Mouse (Mus musculus): ENCODE measurements around the gene Mfsd1. TPM values are rescaled to one million over a fixed set of nuclear protein-coding genes. Genes with fewer than 3 reads are reported as not detected.

Mfsd1 gene
- total RNA-seq, 2 experiments from 2014 or later = 41.5 to 180 TPM

DNA sequence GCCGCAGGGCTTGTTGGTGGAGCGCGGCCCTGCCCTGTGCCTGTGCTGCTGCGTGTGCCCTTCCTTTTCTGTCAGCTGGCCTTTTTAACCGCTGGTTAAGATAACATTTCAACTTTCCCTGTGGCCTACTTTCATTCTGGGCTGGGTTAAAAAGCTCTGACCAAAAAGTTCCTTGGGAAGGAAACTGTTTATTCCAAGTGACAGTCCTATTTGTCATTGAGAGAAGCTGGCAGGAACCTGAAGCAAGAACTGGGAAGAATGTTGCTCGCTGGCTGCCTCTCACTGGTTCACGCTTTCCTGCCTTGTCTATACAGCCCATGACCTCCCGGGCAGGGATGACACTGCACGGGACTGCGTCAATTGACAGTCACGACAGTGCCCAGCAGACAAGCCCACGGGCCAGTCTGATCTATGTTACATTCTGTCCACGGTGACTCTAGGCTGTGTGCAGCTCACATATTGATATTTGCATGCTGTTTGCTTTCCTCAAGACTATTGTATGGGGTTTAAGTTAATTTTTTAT lies 19.1 kb downstream of the Mfsd1 start:
- ATAC-seq (replicated peaks; ENCODE audit: poor library complexity, severe bottlenecking) = no peak

DNA sequence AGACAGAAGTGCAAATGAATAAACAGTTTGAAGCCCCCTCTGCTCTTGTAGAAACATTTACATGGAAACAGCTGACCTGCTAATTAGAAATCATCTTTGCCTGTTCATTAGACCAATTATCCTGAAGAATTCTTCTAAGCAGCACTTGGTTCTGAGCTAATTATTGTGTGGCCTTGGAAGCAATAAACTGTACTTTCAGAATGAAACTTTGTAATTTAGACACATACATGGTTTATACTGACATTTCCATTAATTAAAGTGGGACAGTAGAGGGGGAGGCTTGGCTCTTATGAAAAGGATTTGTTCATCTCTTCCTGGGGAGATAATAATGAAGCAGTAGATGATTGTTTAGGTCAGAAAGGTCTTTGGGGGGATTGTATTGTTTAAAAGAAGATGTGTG lies 35.7 kb downstream of the Mfsd1 start:
- ATAC-seq (replicated peaks; ENCODE audit: poor library complexity, severe bottlenecking) = no peak

DNA sequence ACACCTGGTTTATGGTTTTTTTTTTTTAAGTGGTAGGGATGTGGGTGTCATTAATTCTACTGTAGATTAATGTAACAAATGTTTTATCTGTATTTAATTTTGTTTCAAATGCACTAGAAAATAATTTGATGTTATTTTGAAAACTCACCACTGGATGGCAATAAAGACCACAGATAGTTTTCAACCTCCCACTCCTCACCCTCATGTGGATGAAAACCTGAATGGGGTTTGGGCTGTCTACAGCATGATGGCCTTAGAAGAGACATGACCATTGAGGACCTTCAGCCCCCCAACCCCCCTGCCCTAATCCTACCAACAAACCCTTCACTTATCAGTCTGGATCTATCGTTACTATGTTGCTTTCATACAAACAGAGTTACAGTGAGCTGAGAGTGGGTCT lies 42.1 kb downstream of the Mfsd1 start:
- no peak for ATAC-seq (replicated peaks; ENCODE audit: poor library complexity, severe bottlenecking)

DNA sequence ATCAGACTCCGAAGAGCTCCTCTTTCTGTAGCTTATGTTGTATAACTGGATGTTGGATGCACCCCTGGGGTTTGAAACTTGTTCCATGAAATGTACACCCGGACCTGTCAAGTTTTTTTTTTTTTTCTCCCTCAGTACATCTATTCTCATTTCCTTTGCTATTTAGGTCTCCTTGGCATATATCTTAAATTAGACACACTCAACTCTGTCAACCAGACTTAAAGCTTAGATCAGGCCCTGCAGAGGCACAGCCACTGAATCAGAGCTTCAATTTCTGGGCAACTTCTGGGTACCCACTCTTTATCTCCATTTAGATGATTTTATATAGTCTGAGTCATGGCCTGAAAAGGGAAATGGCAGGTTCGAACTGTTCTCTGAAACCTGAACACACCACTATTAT lies 60.6 kb downstream of the Mfsd1 start:
- no peak for ATAC-seq (replicated peaks; ENCODE audit: poor library complexity, severe bottlenecking)

DNA sequence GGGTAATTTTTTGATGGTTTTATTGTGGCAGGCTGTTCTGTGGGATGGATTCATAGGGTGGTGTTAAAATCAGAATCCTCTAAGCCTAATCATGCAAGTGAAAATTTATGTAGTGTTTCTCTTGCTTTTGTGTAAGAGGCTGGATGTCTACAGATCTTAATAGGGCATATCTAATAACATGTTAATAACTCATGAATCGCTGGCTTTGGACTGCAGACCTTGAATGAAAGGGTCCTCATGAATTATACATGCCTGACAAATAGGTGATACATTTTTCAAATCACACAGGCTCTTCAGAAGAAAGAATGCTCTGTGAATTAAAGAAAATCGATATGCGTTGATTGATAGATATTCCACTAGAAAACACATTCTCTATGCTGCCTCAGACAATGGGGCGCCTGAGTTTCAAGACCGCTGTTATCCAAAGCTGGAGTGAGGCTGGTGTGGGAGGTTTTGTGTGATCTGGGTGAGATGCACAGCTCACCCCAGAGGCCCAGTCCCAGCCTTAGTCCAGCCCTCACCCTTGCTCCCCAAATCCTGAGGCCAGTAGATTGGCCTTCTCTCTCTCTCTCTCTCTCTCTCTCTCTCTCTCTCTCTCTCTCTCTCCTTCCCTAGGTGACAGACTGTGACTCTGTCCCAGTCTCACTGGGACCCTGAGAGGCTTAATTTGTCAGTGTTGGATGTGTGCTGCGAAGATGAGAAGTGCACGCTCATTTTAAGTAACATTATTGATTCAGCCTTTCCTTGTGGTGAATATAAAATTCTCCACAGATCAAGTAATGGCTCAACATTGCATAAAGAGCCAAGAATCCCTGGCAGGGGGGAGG lies 63.3 kb downstream of the Mfsd1 start:
- ATAC-seq (replicated peaks; ENCODE audit: poor library complexity, severe bottlenecking) = no peak

Other genes starting within 250 kb of the Mfsd1 start
- 1.6 TPM in 1 of 2 replicates, not detected in the other for gene Mlf1, start 208.6 kb upstream of the Mfsd1 start, total RNA-seq (2014; fragmentation: Nextera tagmentation)
- gene Mlf1, start 208.6 kb upstream of the Mfsd1 start, total RNA-seq (2017) = 0.72 and 1.0 TPM in 2 replicates
- gene Gm17402, start 207.6 kb upstream of the Mfsd1 start, total RNA-seq (2014; fragmentation: Nextera tagmentation) = not detected in 2 replicates
- gene Gm17402, start 207.6 kb upstream of the Mfsd1 start, total RNA-seq (2017) = not detected in 2 replicates
- 34.3 and 44.6 TPM in 2 replicates for gene Gfm1, start 152.6 kb upstream of the Mfsd1 start, total RNA-seq (2014; fragmentation: Nextera tagmentation)
- gene Gfm1, start 152.6 kb upstream of the Mfsd1 start, total RNA-seq (2017) = 59.4 and 108 TPM in 2 replicates
- 37.1 and 43.1 TPM in 2 replicates for gene Lxn, start 118.8 kb upstream of the Mfsd1 start, total RNA-seq (2014; fragmentation: Nextera tagmentation)
- gene Lxn, start 118.8 kb upstream of the Mfsd1 start, total RNA-seq (2017) = 15.1 and 22.8 TPM in 2 replicates
- gene Rarres1, start 67.2 kb upstream of the Mfsd1 start, total RNA-seq (2014; fragmentation: Nextera tagmentation) = not detected in 2 replicates
- gene Rarres1, start 67.2 kb upstream of the Mfsd1 start, total RNA-seq (2017) = 0.15 and 0.26 TPM in 2 replicates

Measured in granulocyte monocyte progenitor cell, adult 5-6 weeks (primary cell).